Mouse (Mus musculus) limb, embryonic 11.5 days (tissue): Measurements from ENCODE around the gene Taf12. TPM values are rescaled to one million over a fixed set of nuclear protein-coding genes. Genes with fewer than 3 reads are reported as not detected.
"Not testable (repeated sequence)": the region's sequence is repeated elsewhere in the genome, so short reads cannot be mapped to it uniquely, and the experiment has no call there.

Experiments
- ATAC-seq: fragments of 200-750 bp; cut with Nextera tagmentation; 2 replicates; pipeline ENCODE4 v1.8.0; 2017; ENCODE audit warnings: low read depth; ENCODE audit not compliant: insufficient number of reproducible peaks, low FRiP score, low TSS enrichment
- DNase-seq: peaks from one replicate; pipeline ENCODE4 v3.0.0-alpha.2; 2015; ENCODE audit warnings: low spot score
- H3K27ac ChIP-seq: fragments of 300-500 bp; sonication (generic); replicated peaks from 2 replicates; pipeline ENCODE4 v1.5.1; 2014; ENCODE audit warnings: low read depth, mild to moderate bottlenecking, low read length
- H3K27me3 ChIP-seq: fragments of 300-500 bp; sonication (generic); 2 replicates; pipeline ENCODE4 v1.6.1; 2014; ENCODE audit warnings: mild to moderate bottlenecking, low read length, mixed read lengths; ENCODE audit not compliant: control insufficient read depth, insufficient read depth
- H3K36me3 ChIP-seq: fragments of 300-500 bp; sonication (generic); 2 replicates; pipeline ENCODE4 v1.6.1; 2014; ENCODE audit warnings: mild to moderate bottlenecking, low read length, moderate library complexity, mixed read lengths; ENCODE audit not compliant: control insufficient read depth, insufficient read depth
- H3K4me1 ChIP-seq: fragments of 300-500 bp; sonication (generic); 2 replicates; pipeline ENCODE4 v1.6.1; 2014; ENCODE audit warnings: low read length, mixed read lengths; ENCODE audit not compliant: control insufficient read depth, insufficient read depth
- H3K4me2 ChIP-seq: fragments of 300-500 bp; sonication (generic); 2 replicates; pipeline ENCODE4 v1.6.1; 2014; ENCODE audit warnings: low read depth, mild to moderate bottlenecking, moderate library complexity; ENCODE audit not compliant: severe bottlenecking
- H3K4me3 ChIP-seq: fragments of 300-500 bp; sonication (generic); 2 replicates; pipeline ENCODE4 v1.5.1; 2014; ENCODE audit warnings: low read depth, low read length
- H3K9ac ChIP-seq: fragments of 300-500 bp; sonication (generic); 2 replicates; pipeline ENCODE4 v1.6.1; 2014; ENCODE audit warnings: mild to moderate bottlenecking, low read length
- H3K9me3 ChIP-seq: fragments of 300-500 bp; sonication (generic); 2 replicates; pipeline ENCODE4 v1.6.1; 2016; ENCODE audit warnings: low read length; ENCODE audit not compliant: control insufficient read depth
- WGBS: fragments of 180-500 bp; shearing (Covaris S2); extraction: QIAGEN DNeasy Blood & Tissue Kit; methylation state at CpG from one replicate; pipeline ENCODE4 v1.1.7; 2014; 5-methylcytosine and 5-hydroxymethylcytosine counted together
- polyA plus RNA-seq: library from polyadenylated mRNA; unstranded; fragments of >200 nt; fragmentation: Nextera tagmentation; extraction: Ambion mirVana; gene quantifications from 2 replicates; pipeline ENCODE4 v1.2.1, GENCODE M21; 2014

Gene Taf12
- polyA plus RNA-seq, 1 experiment from 2014 or later: 64.4 TPM

- H3K4me3 ChIP-seq: no peak overlapping the region
- H3K4me2 ChIP-seq: no peak overlapping the region
- no peaks in the 10 kb centered on the region; the same call in 1 of the 2 replicates for H3K36me3 ChIP-seq
These were observed 11.9 kb upstream of the Taf12 start for GRCm38 (mm10) chr4:132262358-132262616.

GRCm38 (mm10) chr4:132263313-132263712 lies 10.9 kb upstream of the Taf12 start:
- ATAC-seq (no peak), DNase-seq (no peak)
- Histone ChIP-seq H3K27ac (no peak overlapping the region), H3K4me2 (no peak overlapping the region), H3K4me1 (peaks cover 4% of the 10 kb centered on the region; the same call in 1 of the 2 replicates), H3K4me3 (no peak overlapping the region), H3K36me3 (no peaks in the 10 kb centered on the region), H3K27me3 (no peaks in the 10 kb centered on the region), H3K9ac (no peak overlapping the region), H3K9me3 (no peaks in the 10 kb centered on the region)
- WGBS: 93% methylated on average over 7 of the region's 7 CpGs

More at GRCm38 (mm10) chr4:132262358-132262616, 11.9 kb upstream of the Taf12 start:
- Histone ChIP-seq H3K9ac (no peak overlapping the region), H3K4me1 (peaks cover 4% of the 10 kb centered on the region; the same call in 1 of the 2 replicates), H3K27ac (no peak overlapping the region), H3K9me3 (no peaks in the 10 kb centered on the region), H3K27me3 (no peaks in the 10 kb centered on the region)
- ATAC-seq: no peak
- WGBS: 81% methylated on average over 5 of the region's 5 CpGs
- DNase-seq: no peak

GRCm38 (mm10) chr4:132266835-132267349 lies 7.3 kb upstream of the Taf12 start:
- H3K4me1 ChIP-seq: no peaks in the 10 kb centered on the region
- no peaks in the 10 kb centered on the region for H3K36me3 ChIP-seq
- no peaks in the 10 kb centered on the region for H3K9me3 ChIP-seq
- H3K9ac ChIP-seq: no peak overlapping the region
- no peak overlapping the region for H3K4me3 ChIP-seq
- no peaks in the 10 kb centered on the region for H3K27me3 ChIP-seq
- H3K4me2 ChIP-seq: no peak overlapping the region
- ATAC-seq (no peak), DNase-seq (no peak)
- no peak overlapping the region for H3K27ac ChIP-seq
- 74% methylated on average over 3 of the region's 3 CpGs for WGBS

GRCm38 (mm10) chr4:132268871-132269739 lies 5.1 kb upstream of the Taf12 start:
- no peaks in the 10 kb centered on the region for H3K36me3 ChIP-seq
- 16% methylated on average over 6 of the region's 6 CpGs for WGBS
- no peaks in the 10 kb centered on the region for H3K4me1 ChIP-seq
- no peaks in the 10 kb centered on the region for H3K27me3 ChIP-seq
- no peak overlapping the region for H3K9ac ChIP-seq
- DNase-seq: no peak
- H3K9me3 ChIP-seq: no peaks in the 10 kb centered on the region
- H3K4me2 ChIP-seq: no peak overlapping the region
- no peak overlapping the region for H3K27ac ChIP-seq
- no peak for ATAC-seq
- no peak overlapping the region for H3K4me3 ChIP-seq

- H3K9ac ChIP-seq: peak overlapping the region; percentile 54; the same call in 1 of the 2 replicates
These were observed 4.2 kb upstream of the Taf12 start for GRCm38 (mm10) chr4:132269740-132270560.

GRCm38 (mm10) chr4:132273166-132273565 lies 1.0 kb upstream of the Taf12 start:
- Histone ChIP-seq H3K9me3 (no peaks in the 10 kb centered on the region), H3K27ac (no peak overlapping the region), H3K36me3 (peaks cover 2% of the 10 kb centered on the region; the same call in 1 of the 2 replicates), H3K9ac (no peak overlapping the region), H3K4me3 (no peak overlapping the region; the same call in 1 of the 2 replicates), H3K4me2 (peak overlapping the region; percentile 74; the same call in 1 of the 2 replicates), H3K4me1 (no peaks in the 10 kb centered on the region), H3K27me3 (no peaks in the 10 kb centered on the region)
- ATAC-seq: no peak
- WGBS: 82% methylated on average over 2 of the region's 2 CpGs
- DNase-seq: no peak

More at GRCm38 (mm10) chr4:132269740-132270560, 4.2 kb upstream of the Taf12 start:
- ATAC-seq (peak; percentile 78), DNase-seq (peak; percentile 91)
- no peaks in the 10 kb centered on the region for H3K9me3 ChIP-seq
- H3K27me3 ChIP-seq: no peaks in the 10 kb centered on the region
- H3K4me2 ChIP-seq: peak overlapping the region; percentile 24; the same call in 1 of the 2 replicates
- under 1% methylated on average over 35 of the region's 35 CpGs for WGBS
- no peaks in the 10 kb centered on the region for H3K4me1 ChIP-seq
- H3K27ac ChIP-seq: peak overlapping the region; percentile 84
- H3K36me3 ChIP-seq: no peaks in the 10 kb centered on the region
- no peak overlapping the region; the same call in 1 of the 2 replicates for H3K4me3 ChIP-seq

- no peaks in the 10 kb centered on the region for H3K27me3 ChIP-seq
- H3K36me3 ChIP-seq: peaks cover 2% of the 10 kb centered on the region; the same call in 1 of the 2 replicates
- no peak overlapping the region for H3K4me3 ChIP-seq
- H3K4me1 ChIP-seq: no peaks in the 10 kb centered on the region
- H3K9ac ChIP-seq: no peak overlapping the region
- DNase-seq (no peak), ATAC-seq (no peak)
- H3K9me3 ChIP-seq: no peaks in the 10 kb centered on the region
- WGBS: 93% methylated on average over 3 of the region's 3 CpGs
- H3K27ac ChIP-seq: no peak overlapping the region
- no peak overlapping the region for H3K4me2 ChIP-seq
These were observed 1.8 kb downstream of the Taf12 start for GRCm38 (mm10) chr4:132275949-132276348.

- 85% methylated on average over 3 of the region's 5 CpGs for WGBS
- not testable (repeated sequence) for ATAC-seq, H3K4me3 ChIP-seq, H3K9ac ChIP-seq, H3K4me1 ChIP-seq, DNase-seq, H3K9me3 ChIP-seq, H3K27ac ChIP-seq, H3K27me3 ChIP-seq, H3K4me2 ChIP-seq
- H3K36me3 ChIP-seq: peaks cover 24% of the 10 kb centered on the region
These were observed 14.7 kb downstream of the Taf12 start for GRCm38 (mm10) chr4:132288840-132289239.
